Mouse (Mus musculus) neural tube, postnatal 0 days (tissue): ENCODE data around the gene Eif4e3. TPM values are rescaled to one million over a fixed set of nuclear protein-coding genes. Genes with fewer than 3 reads are reported as not detected.

Experiments used
- polyA plus RNA-seq: library from polyadenylated mRNA; unstranded; fragments of >200 nt; fragmentation: Nextera tagmentation; extraction: Ambion mirVana; gene quantifications from 2 replicates; pipeline ENCODE4 v1.2.1, GENCODE M21; 2015

Eif4e3 gene
- polyA plus RNA-seq: 6.1 and 8.0 TPM in 2 replicates

GRCm38 (mm10) chr6:99666318-99667171 lies at the start of gene Eif4e3, which contains the start of gene Gm20696:
Gene Eif4e3 (minus strand): TSS chr6:99666771.
Gene Gm20696 (minus strand): TSS chr6:99666797.

GRCm38 (mm10) chr6:99692206-99692915 lies 25.8 kb upstream of the Eif4e3 start, which contains the start of gene Gpr27:
Gene Gpr27 (plus strand): TSS chr6:99692679.

Other genes with a start within 250 kb of the Eif4e3 start
- gene Foxp1, start 144.1 kb downstream of the Eif4e3 start, polyA plus RNA-seq: 41.5 and 41.9 TPM in 2 replicates
- 0.78 and 2.1 TPM in 2 replicates for gene Gm20696, start within 50 bp of the Eif4e3 start, polyA plus RNA-seq
- gene Gpr27, start 25.9 kb upstream of the Eif4e3 start, polyA plus RNA-seq: 24.1 and 25.8 TPM in 2 replicates
- gene Prok2, start 59.6 kb upstream of the Eif4e3 start, polyA plus RNA-seq: 0.52 and 0.65 TPM in 2 replicates